15 mouse cellular contexts compared by ENCODE assay signal in the genomic region with DNA sequence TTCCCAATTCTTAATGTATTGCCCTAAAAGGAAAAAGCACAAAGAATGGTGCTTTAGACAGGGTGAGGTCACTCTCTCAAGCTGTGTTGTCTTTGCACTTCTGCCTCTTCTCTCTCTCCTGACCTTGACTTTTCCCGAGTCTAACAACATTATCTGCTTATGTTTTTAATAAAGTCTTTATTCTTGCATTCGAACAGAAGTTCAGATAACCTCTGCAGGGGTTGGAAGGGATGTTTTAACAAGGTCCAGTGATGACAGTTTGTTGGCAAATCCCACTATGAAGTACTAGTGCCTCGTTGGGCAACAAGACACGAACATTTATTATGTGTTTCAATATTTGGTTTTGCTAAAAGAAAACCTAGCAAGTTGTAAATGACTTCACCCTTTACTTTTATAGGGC.
"Had no signal": no experiment of that assay in that cellular context is flagged by ENCODE, and none has a peak within 500 bp of the region (broad histone marks: within the 10 kb centered on the region; RNA-seq: fewer than 3 reads in every experiment).

No protein-coding gene starts in this region.

- H3K27ac ChIP-seq: liver, embryonic 13.5 days; macrophage; midbrain, embryonic 12.5 days; neural tube, embryonic 12.5 days; stomach, embryonic 15.5 days had no signal

- H3K36me3 ChIP-seq: liver, embryonic 13.5 days; midbrain, embryonic 12.5 days; midbrain, embryonic 15.5 days; neural tube, embryonic 12.5 days; neural tube, embryonic 15.5 days; stomach, embryonic 15.5 days had no signal

- DNase-seq: kidney, postnatal 4 days; left cerebral cortex, postnatal 4 days; liver, embryonic 13.5 days; lung, adult 2 months; lung, postnatal 14 days; right cerebral cortex, adult 18-20 months; right cerebral cortex, postnatal 14 days; spleen, adult 18-20 months; thymus, postnatal 25 days had no signal

- H3K4me3 ChIP-seq: liver, embryonic 13.5 days; neural tube, embryonic 12.5 days; stomach, embryonic 15.5 days had no signal

- H3K9ac ChIP-seq: liver, embryonic 13.5 days; midbrain, embryonic 12.5 days; neural tube, embryonic 12.5 days; stomach, embryonic 15.5 days had no signal

- H3K27me3 ChIP-seq: midbrain, embryonic 15.5 days; neural tube, embryonic 15.5 days; stomach, embryonic 15.5 days had no signal

- H3K9me3 ChIP-seq: liver, embryonic 13.5 days; midbrain, embryonic 12.5 days; midbrain, embryonic 15.5 days; neural tube, embryonic 12.5 days; neural tube, embryonic 15.5 days; stomach, embryonic 15.5 days had no signal

- ATAC-seq: midbrain, embryonic 15.5 days had no signal
